Mouse (Mus musculus): ENCODE measurements around the gene Sez6. TPM values are rescaled to one million over a fixed set of nuclear protein-coding genes. Genes with fewer than 3 reads are reported as not detected.

Gene Sez6
- total RNA-seq, 2 experiments from 2014 or later, result not detected

GRCm38 (mm10) chr11:77942230-77942629, 11.6 kb downstream of the Sez6 start:
- no peak for ATAC-seq (replicated peaks; ENCODE audit: poor library complexity)

GRCm38 (mm10) chr11:77947860-77948259, 17.3 kb downstream of the Sez6 start:
- ATAC-seq (replicated peaks; ENCODE audit: poor library complexity), result no peak

GRCm38 (mm10) chr11:77950125-77950685, 19.6 kb downstream of the Sez6 start:
- ATAC-seq (replicated peaks; ENCODE audit: poor library complexity), result no peak

- no peak for ATAC-seq (replicated peaks; ENCODE audit: poor library complexity)
These were observed 20.2 kb downstream of the Sez6 start for GRCm38 (mm10) chr11:77950797-77951228.

GRCm38 (mm10) chr11:77953671-77954070, 23.1 kb downstream of the Sez6 start:
- ATAC-seq (replicated peaks; ENCODE audit: poor library complexity), result peak; percentile 72; the same call in 1 of the 2 replicates

- ATAC-seq (replicated peaks; ENCODE audit: poor library complexity), result no peak
These were observed 25.8 kb downstream of the Sez6 start for GRCm38 (mm10) chr11:77956428-77956827.

GRCm38 (mm10) chr11:77958268-77958667, 27.7 kb downstream of the Sez6 start:
- no peak for ATAC-seq (replicated peaks; ENCODE audit: poor library complexity)

GRCm38 (mm10) chr11:77958932-77959331, 28.3 kb downstream of the Sez6 start:
- ATAC-seq (replicated peaks; ENCODE audit: poor library complexity), result no peak

GRCm38 (mm10) chr11:77960199-77960598, 29.6 kb downstream of the Sez6 start:
- no peak for ATAC-seq (replicated peaks; ENCODE audit: poor library complexity)

GRCm38 (mm10) chr11:77960898-77961297, 30.3 kb downstream of the Sez6 start:
- no peak for ATAC-seq (replicated peaks; ENCODE audit: poor library complexity)

GRCm38 (mm10) chr11:77962946-77963345, 32.3 kb downstream of the Sez6 start:
- no peak for ATAC-seq (replicated peaks; ENCODE audit: poor library complexity)

GRCm38 (mm10) chr11:77964415-77965095, 34.0 kb downstream of the Sez6 start:
- peak; percentile 98 for ATAC-seq (replicated peaks; ENCODE audit: poor library complexity)

- no peak for ATAC-seq (replicated peaks; ENCODE audit: poor library complexity)
These were observed 34.8 kb downstream of the Sez6 start for GRCm38 (mm10) chr11:77965101-77966036.

GRCm38 (mm10) chr11:77966037-77966391, 35.4 kb downstream of the Sez6 start:
- no peak for ATAC-seq (replicated peaks; ENCODE audit: poor library complexity)

- peak; percentile 76 for ATAC-seq (replicated peaks; ENCODE audit: poor library complexity)
These were observed 36.5 kb downstream of the Sez6 start for GRCm38 (mm10) chr11:77967114-77967513.

GRCm38 (mm10) chr11:77968786-77969185, 38.2 kb downstream of the Sez6 start:
- ATAC-seq (replicated peaks; ENCODE audit: poor library complexity), result no peak

- ATAC-seq (replicated peaks; ENCODE audit: poor library complexity), result no peak
These were observed 40.1 kb downstream of the Sez6 start for GRCm38 (mm10) chr11:77970718-77971117.

GRCm38 (mm10) chr11:77973520-77973919, 42.9 kb downstream of the Sez6 start:
- no peak for ATAC-seq (replicated peaks; ENCODE audit: poor library complexity)

GRCm38 (mm10) chr11:77974325-77974724, 43.7 kb downstream of the Sez6 start:
- ATAC-seq (replicated peaks; ENCODE audit: poor library complexity), result no peak

- ATAC-seq (replicated peaks; ENCODE audit: poor library complexity), result no peak
These were observed 45.3 kb downstream of the Sez6 start for GRCm38 (mm10) chr11:77975873-77976272.

GRCm38 (mm10) chr11:77978161-77978560, 47.6 kb downstream of the Sez6 start:
- no peak for ATAC-seq (replicated peaks; ENCODE audit: poor library complexity)

Data from megakaryocyte progenitor cell, adult 5-6 weeks (primary cell).